Mouse (Mus musculus): ENCODE results near the gene Preb.

The Preb gene

DNA sequence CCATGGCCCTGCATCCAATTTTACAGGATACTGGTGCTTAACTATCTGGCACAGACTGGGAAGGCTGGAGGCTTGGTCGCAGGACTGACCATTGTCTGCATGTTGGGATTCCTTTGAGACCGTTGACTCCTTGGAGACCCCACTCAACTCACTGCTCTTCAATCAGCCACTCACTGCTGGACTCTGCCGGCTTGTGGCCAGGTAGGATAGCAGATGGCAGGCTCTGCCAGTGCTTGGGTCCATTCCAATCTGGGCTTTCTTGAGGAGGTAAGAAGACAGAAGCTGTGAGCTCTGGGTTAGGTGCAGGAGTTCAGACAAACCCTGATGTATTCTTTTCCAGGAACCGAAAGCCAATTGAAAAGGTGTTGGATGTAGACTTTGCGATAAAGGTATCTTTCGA, 6.1 kb downstream of the Preb start:
- no peak for DNase-seq

DNA sequence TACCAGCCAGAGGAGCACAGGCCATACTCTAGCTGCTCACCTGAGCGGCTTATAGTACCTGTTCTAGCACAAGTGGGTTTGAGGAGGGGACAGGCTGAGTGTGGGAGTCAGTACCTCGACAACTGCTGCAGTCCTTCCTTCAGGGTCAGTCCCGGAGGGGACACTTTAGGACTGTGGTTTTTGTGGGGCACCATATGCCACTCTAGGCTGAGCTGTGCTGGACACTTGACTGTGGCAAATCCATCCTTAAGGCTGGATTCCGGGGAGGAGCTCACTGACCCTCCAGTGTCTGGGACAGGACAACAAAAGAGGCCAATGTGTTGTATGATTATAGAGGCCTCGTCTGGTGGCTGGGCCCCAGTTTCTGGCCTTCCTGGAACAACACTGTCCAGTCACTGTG, 7.6 kb downstream of the Preb start:
- no peak for DNase-seq

DNA sequence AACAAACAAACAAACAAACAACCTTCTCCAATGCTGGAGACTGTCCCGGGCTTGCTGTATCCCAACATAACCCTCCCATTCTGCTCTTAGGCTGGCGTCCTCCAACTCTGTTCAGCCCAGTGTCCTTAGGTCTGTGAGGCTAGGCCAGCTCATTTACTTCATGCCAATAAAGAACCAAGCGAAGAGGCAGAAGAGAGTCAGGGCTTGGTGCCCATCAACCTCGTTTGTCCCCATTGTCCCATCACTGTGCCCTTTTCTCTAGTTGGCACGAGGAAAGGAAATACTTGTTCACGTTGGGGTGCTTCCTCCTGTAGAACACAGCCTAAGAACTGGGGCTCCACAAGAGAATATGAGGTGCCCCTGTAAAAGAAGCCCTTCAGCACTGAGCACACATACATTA, 8.5 kb downstream of the Preb start:
- no peak for DNase-seq

DNA sequence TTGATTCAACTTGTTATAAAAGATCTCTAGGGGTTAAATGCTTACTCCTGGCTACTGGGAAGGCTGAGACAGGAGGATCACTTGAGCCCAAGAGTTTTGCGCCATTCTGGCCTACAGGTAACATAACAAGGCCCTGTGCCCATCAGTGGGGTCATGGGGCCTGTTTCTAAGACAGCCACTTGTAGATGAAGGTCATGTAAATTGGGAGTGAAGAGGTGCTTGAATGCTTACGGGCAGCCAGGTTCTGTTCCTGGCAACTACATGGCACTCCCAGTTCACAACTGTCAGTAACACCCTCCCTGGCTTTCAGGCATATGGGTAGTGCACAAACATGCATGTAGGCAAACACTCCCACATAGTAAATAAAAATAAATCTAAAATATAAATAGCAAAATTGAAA, 9.2 kb downstream of the Preb start:
- DNase-seq = no peak

DNA sequence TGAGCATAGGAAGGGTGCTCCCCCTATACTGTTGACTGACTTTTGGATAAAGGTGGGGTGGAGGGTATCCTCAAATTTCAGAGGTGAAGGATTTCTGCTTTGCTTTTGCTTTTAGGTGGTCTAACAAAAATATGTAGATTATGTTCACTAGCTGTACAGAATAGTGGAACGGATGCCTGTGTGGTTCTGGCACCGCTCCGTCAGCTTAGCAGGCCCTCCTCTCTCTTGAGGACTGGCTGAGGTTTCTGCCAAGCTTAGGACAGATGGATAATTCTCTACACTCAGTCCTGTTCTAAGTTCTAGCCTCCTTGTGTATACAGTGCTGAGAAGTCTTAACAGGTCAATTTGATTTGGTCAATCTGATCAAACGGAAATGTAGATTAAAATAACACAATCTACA, 9.7 kb downstream of the Preb start:
- no peak for DNase-seq

DNA sequence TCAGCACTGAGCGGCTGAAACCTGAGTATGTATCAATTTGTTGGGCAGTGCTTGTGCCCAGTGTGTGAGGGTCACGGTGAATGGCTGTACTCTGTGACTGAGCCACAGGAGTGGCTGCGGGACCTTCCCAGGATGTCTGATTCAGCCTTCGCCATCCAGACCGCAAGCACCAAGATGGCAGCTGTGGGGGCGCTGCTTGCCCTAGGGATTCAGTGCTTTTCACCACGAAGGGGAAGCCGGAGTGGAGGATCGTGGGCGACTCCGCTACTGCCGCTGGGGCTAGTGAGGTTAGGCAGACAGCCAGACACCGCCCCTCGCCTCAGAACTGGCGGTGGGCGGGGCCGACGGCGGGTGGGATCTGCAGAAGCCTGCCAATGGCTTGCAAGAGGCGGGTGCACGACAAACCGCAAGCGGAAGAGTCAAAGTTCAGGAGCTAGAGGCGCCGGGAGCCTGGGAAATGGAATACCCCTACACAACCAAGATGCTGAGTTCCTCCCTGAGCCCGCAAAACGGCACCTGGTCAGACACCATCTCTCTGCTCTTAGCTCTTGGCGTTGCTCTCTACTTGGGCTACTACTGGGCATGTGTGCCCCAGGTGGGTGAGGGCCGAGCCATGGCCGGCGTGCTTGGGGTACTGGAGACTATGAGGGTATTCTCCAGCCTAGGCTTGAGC, 10.4 kb downstream of the Preb start:
- DNase-seq = peak; percentile 95

DNA sequence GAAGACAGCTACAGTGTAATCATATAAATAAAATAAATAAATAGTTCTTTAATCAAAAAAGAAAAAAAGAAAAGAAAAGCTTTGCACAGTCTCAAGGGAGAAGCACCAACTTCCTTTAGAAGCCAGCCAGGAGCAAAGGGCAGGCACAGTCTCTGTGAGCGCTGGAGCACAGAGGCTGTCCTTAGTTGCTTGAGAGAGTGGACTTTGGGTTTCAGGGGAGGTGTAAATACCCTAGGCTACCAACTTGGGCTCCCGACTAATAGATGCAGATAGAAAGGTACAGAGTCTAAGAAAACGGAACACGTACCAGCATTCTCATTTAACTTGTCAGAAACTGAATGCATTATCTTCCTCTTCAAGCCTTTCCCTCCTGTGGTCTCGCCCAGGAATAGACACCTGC, 11.5 kb downstream of the Preb start:
- no peak for DNase-seq

DNA sequence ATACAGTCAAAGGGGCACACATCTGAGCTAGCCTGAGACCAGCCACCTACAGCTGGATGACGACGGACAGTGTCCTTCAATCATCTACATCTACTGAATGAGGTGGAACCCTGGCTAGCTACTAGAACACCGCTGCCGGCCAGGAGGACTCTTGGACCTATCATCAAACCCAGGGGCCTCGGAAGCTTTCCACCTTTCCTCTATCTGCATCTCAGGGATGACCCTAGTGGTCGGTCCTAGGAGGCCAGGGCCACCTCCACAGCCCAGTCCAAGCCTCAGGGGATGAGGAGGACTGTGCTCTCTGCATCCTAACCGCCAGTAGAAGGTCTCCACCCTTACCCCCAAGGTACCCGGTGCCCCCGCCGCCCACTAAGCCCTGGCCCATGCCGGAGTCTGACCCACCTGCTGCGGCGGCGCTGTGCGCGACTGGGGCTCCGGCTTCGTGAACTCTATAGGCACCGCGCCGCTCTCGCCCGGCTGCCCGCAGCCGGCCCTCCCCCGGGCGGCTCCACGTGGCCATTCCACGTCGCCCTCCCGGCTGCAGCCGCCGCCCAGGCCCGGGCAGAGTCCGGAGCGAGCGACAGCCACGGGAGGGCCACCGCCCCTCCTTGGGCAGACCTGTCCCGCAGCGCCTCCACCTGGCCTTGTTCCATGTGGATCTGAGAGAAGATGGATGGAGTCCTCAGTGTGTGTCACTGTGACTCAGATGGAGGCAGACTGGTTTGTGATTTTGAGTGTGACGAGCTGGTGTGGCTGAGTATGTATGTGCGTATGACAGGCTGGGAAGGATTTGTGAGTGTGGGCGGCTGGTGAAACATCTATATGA, 15.0 kb downstream of the Preb start, which contains the start of gene Cgref1:
Cgref1 (minus strand) TSS at position 636 of the 826 bp plus-strand sequence.
- peak; percentile 72 for DNase-seq

DNA sequence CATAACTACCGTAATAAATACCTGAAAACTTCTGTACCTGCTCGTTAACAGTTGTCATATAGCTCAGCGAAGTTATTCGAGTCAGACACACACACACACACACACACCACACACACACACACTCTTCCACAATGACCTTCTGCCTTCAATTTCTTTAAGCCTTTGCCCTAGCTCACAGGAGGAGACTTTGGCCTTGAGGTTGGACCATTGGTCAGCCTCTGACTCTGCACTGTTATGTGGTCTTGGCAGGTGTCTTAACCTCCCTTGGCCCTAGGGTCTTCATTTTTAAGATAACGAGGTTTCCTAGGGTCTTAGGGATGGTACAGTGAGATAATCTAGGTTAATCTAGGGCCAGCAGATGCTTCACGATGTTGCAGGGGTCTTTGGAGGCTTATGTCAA, 15.8 kb downstream of the Preb start:
- no peak for DNase-seq

DNA sequence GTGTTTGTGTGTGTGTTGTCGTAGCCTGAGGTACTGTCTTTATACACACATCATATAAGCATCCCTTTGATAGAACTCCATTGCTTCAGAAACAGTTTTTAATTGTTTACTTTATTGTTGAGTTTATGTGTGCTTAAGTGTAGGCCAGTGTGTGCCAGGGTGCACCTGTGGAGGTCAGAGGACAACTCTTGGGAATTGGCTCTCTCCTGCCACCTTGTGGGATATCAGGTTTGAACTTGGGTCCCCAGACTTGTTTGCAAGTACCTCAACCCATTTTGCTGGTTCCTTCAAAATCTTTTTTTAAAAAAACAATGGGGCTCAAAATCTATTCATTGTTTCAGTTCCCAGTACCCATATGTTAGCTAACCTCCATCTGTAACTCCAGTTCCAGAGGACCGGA, 17.2 kb downstream of the Preb start:
- no peak for DNase-seq

DNA sequence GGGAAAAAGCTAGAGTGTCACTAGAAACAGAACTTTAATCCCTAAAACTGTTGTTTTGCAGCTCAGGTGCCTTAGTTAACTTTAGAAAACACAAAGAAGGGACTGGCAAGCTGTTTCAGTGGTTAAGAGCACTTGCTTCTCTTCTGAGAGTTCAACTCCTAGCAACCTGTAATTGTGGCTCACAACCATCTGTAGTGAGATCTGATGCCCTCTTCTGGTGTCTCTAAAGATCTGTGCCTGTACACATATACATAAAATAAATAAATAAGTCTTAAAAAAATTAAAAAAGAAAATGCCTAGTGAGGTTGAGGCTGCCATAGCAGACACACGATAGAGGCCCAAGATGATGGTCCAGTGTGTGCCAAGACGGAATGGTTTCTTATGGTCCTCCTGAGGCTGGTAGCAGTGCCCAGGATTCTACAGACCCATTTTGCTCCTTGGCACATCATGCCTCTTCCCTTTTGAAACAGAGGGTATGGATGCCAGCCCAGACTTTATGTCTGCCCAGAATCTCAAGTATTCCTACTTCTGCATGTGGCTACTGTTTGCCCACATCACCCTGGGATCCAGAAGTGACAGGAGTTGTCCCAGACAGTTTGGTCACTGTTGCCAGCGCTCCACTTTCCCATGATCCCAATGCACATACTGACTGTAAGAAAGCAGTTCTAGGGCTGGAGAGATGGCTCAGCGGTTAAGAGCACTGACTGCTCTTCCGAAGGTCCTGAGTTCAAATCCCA, 25.3 kb downstream of the Preb start:
- DNase-seq = no peak

DNA sequence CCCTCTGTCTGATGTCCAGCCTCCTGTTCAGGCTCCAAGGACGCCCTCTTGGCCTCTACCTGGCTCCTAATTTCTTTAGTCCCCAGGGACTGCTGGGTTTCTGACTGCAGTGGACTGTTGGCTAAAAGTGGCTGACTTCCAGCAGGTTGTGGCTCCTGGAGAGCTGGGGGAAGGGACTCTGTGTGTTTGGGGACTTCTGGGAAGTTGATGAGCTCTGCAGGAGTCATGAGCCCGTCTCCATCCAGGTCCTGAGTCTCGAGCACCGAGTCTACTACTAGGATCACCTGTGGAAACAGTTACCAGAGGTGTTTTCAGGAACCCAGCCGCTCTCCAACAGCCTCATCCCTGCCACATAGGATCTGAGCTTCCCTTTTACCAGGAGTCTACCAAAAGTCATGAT, 26.5 kb downstream of the Preb start:
- DNase-seq = no peak

DNA sequence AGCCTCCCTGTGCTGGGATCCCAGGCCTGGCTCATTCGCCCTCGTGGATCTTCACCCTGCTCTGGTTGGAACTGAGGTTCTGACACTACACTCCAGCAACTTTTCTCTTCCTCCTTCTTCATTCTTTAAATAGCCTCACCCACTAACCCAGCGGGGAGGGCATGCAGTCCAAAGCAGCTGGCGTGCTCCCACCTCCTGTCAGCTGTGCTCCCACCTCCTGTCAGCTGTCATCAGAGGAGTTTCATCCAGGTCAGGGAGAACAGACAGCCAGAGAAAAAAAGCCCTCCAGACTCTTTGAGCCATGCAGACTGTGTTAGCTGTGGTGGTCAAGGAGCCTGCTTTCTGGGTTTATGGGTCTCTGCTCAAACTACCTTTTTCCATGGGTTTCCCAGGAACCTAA, 28.8 kb downstream of the Preb start:
- no peak for DNase-seq

DNA sequence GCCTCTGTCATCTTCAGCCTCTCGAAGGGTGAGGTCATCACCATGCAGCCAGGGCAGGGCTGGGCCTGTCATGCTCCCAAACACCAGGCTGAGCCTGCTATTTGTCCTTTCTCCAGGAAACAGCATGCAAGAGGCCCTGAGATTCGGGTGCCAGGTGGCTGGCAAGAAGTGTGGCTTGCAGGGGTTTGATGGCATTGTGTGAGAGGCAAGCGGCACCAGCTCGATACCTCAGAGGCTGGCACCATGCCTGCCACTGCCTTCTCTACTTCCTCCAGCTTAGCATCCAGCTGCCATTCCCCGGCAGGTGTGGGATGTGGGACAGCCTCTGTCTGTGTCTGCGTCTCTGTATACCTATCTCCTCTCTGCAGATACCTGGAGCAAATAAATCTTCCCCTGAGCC, 29.3 kb downstream of the Preb start:
- no peak for DNase-seq

DNA sequence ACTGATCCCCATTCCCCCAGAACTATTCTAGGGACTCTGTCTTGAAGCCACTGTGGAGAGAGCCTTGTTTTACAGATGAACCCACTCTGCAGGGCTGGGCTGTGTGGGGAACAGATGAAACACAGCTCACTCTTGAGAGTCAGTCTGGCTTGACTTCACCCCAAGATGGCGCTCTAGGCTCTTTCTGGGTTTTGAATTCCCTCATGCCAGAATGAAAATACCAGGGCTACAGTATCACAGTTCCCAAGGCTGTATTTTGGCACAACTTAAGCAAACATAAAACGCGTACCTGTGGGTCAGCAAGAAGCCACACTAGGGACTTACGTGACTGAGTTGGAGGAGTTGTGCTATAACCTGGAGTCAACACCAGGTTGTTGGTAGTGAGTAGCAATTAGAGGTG, 30.0 kb downstream of the Preb start:
- peak; percentile 88 for DNase-seq

DNA sequence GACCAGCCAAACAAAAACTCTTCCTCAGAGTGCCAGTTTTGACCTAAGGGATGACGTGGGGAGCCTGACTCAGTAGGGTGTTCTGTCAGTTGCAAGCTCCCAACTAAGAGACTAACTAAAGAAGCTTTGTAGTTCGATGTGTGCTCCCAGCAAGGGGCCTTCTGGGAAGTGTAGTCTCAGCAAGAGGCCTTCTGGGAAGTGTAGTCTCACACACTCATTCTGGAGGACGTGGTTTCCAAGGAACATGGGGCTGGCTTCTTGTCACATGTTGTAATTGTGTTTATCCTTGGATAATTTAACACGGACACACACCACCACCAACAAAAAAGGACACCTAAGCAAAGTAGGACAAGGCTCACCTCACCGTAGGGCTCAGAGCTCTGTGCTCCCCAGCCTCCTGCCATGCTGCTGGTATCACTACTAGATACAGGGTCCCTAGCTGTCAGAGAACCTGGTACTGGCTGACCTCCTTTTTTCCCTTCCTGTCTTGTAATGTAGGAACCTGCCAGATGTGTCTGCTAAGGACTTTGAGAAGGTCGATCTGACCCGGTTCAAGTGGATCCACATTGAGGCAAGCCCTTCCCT, 32.1 kb downstream of the Preb start:
- peak; percentile 58 for DNase-seq

DNA sequence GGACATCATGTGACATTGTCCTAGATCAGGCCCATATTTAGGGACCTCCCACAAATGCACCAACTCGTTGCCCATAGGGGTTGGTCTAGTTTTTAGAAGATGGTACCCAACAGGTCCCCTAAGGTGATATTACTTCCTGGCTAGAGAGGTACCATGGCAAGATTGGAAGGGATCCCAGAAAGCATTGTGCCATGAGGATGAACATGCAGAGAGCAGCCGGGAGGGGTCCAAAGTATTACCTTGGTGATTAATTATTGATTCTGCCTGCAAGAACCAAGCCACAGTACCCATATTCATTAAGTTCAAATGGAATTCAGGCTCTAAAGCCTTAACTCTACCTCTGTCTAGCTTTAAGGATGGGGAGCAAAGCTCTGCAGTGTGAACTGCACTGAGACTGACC, 34.1 kb downstream of the Preb start:
- no peak for DNase-seq

DNA sequence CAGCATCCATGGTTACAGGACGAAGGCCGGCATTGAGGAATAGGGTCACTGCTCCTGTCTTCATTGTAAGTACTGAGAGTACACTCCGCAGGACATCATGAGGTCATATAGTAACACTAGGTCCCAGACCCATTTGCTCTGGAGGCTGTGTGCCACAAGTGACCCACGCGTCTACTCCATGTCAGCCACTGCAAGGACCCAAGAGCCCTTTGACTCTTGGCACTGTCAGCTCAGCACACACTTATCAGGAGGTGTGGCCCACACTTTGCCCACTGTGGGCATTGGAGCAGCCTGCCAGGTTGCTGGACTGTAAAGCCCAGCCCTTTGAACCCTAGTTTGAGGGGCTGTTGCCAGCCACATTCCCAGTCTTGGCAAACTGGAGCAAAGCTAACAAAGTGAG, 34.9 kb downstream of the Preb start:
- no peak for DNase-seq

DNA sequence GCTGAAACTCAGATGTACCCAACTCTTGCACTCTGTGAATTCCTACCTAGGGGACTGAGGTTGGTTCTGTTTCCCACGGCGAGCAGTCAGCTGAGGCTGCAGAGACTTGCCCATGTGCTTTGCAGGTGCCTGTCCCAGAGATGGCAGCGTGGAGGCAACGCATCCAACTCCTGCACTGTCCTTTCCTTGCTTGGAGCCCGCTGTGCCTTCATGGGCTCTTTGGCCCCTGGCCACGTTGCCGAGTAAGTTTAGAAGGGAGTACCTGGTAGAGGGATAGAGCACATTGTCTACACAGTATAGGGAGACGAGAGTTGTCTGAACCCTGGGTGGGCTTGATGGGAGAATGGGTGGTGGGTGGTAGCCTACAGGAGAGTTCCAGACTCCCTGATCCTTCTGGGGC, 35.5 kb downstream of the Preb start:
- DNase-seq = no peak

DNA sequence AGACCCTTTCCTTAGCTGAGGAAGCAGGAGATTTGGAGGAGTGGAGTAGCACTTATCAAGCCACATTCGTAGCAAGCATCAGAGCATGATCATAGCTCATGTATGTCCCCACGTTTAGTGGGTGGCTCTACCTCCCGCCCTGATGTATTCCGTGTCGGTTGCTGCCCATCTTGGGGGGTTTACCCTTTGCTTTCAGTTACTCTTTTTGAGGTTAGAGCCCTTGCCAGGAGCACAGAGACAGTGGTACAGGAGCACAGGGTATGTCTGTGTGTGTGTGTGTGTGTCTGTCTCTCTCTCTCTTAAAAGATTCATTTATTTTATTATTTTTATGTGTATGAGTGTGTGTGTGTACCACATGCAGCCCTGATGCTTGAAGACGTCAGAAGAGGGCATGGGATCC, 37.0 kb downstream of the Preb start:
- DNase-seq = no peak

DNA sequence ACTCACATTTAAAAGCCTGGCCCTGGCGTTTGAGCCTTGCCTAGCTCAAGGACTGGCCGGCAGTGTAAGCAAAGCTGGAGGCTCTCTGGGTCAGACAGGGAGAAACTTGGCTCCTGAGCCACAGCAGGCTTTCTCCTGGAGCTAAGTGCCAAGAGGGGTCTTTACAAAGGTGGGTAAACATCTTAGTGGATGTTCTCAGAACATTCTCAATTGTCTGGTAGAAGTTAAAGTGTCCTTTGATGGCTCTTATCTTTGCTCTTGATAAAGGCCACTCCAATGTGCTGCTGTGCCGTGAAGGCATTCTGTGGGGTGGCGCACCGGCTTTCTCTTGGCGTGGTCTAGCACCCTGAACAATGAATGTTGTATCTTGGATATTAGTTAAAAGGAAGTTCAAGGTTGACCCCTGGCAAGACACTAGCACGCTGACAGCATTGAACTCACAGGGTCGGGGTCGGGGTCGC, 37.5 kb downstream of the Preb start:
- no peak for DNase-seq

DNA sequence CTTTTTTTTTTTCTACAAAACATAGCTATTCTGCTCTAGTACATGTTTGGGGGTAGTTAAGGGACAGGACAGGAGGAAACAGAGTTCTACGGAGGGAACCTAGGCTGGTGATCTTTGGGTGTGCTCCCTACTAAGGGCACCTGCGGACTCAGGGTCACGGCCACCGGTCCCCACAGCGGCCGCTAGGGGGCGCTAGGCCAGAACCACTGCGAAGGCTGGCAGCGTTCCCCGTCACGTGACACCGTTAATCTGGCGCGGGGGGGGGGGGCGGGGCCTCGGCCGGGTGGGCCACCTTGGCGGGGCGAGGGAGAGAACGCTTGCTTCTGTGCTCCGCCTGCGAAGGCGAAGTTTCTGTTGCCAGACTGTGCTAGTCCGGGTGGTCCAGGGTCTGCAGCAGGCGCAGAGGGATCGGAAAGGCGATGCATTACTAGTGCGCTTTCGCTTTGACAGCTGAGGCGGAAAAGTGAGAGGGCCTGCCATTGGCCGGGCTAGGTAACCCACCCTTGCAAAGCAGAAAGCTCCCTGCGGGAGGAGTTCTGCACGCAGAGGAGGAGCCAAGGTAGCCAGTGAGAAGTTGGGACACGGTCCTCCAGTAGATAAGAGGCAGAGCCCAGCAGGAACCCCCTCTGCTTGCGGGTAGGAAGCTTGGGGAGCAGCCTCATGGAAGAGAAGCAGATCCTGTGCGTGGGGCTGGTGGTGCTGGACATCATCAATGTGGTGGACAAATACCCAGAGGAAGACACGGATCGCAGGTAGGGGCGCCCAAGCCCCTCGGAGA, 38.7 kb downstream of the Preb start, which contains the start of gene Khk:
Khk (plus strand) TSS at position 176 of the 778 bp plus-strand sequence.
- DNase-seq = peak; percentile 92

DNA sequence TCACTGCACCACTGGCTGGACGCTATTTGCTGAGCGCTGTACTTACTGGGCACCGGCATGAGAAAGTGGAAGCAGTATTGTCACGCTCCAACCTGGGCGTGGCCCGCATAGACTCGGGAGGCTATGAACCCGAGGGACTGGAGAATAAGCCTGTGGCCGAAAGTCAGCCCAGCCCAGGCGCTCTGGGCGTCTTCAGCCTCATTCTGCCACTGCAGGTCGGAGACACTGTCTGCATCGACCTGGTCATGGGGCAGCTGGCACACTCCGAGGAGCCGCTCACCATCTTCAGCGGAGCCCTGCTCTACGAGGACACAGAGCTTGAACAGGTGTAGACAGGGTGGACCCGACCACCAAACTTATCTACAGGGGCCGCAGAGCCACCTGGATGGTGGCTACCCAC, 39.5 kb downstream of the Preb start:
- no peak for DNase-seq

All from lung, postnatal 10 days (tissue).